Mouse (Mus musculus): ENCODE results near the gene Tbk1.

Gene Tbk1

DNA sequence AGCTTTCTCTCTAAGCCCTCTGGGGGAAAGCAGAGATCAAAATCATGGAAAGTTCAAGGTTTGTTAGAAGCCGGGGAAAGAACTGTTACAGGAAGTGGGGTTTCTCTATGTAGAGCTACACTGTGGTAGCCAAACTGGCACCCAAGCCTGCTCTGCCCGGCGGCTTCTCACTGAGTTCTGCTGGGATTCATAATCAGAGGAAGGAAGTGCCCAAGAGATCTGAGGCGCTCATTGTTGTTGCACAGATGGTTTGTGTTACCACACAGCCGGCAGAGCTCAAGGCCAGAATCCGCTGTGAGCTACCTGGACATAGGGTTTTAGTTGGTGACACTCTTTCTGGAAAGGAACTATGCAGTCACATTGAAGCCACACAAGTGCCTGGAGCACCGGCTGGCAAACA is 88.6 kb downstream of the Tbk1 start:
- peak; percentile 47 to 53 for DNase-seq

DNA sequence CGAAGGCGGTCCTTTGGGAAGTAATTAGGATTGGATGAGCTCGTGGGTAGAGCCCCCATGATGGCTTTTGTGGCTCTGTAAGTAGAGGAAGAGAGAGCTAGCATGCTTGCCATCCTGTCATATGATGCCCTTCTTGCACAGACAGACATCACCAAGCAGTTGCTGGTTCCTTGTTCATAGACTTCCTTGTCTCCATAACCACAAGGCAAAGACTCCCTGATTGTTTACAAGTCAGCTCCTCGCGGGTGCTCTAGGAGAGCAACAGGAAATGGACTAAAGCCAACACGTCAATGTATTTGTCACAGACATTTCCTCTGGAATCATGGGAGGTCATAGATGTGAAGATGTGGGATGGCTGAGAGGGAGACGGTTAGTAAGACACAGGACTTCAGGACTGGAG is 90.0 kb downstream of the Tbk1 start:
- DNase-seq = peak; percentile 51 to 75
